Mouse (Mus musculus) neural tube, embryonic 12.5 days (tissue): Measurements from ENCODE around the gene Trmt1. TPM values are rescaled to one million over a fixed set of nuclear protein-coding genes. Genes with fewer than 3 reads are reported as not detected.
"Not testable (repeated sequence)": the region's sequence is repeated elsewhere in the genome, so short reads cannot be mapped to it uniquely, and the experiment has no call there.

ENCODE experiments used
- ATAC-seq: fragments of 200-750 bp; cut with Nextera tagmentation; 2 replicates; pipeline ENCODE4 v1.8.0; 2017; ENCODE audit warnings: low read depth, mild to moderate bottlenecking, moderate TSS enrichment, moderate library complexity; ENCODE audit not compliant: low FRiP score
- H3K27ac ChIP-seq: fragments of 300-500 bp; sonication (generic); 2 replicates; pipeline ENCODE4 v1.5.1; 2016
- H3K27me3 ChIP-seq: fragments of 300-500 bp; sonication (generic); replicated peaks from 2 replicates; pipeline ENCODE4 v1.6.1; 2016; ENCODE audit warnings: mild to moderate bottlenecking
- H3K36me3 ChIP-seq: fragments of 300-500 bp; sonication (generic); 2 replicates; pipeline ENCODE4 v1.6.1; 2016; ENCODE audit warnings: mild to moderate bottlenecking
- H3K4me1 ChIP-seq: fragments of 300-500 bp; sonication (generic); 2 replicates; pipeline ENCODE4 v1.6.1; 2016
- H3K4me2 ChIP-seq: fragments of 300-500 bp; sonication (generic); replicated peaks from 2 replicates; pipeline ENCODE4 v1.6.1; 2016; ENCODE audit warnings: mild to moderate bottlenecking
- H3K4me3 ChIP-seq: fragments of 300-500 bp; sonication (generic); 2 replicates; pipeline ENCODE4 v1.5.1; 2016
- H3K9ac ChIP-seq: fragments of 300-500 bp; sonication (generic); 2 replicates; pipeline ENCODE4 v1.6.1; 2016; ENCODE audit warnings: mild to moderate bottlenecking
- H3K9me3 ChIP-seq: fragments of 300-500 bp; sonication (generic); 2 replicates; pipeline ENCODE4 v1.6.1; 2016; ENCODE audit warnings: mild to moderate bottlenecking
- whole genome bisulfite sequencing: fragments of 180-500 bp; shearing (Covaris S2); methylation state at CpG from one replicate; pipeline ENCODE4 v1.1.7; 2016; 5-methylcytosine and 5-hydroxymethylcytosine counted together
- polyA plus RNA-seq: library from polyadenylated mRNA; unstranded; fragments of >200 nt; fragmentation: Nextera tagmentation; extraction: Ambion mirVana; gene quantifications from 2 replicates; pipeline ENCODE4 v1.2.1, GENCODE M21; 2016

The Trmt1 gene
- polyA plus RNA-seq, 1 experiment from 2014 or later, result 58.5 TPM

DNA sequence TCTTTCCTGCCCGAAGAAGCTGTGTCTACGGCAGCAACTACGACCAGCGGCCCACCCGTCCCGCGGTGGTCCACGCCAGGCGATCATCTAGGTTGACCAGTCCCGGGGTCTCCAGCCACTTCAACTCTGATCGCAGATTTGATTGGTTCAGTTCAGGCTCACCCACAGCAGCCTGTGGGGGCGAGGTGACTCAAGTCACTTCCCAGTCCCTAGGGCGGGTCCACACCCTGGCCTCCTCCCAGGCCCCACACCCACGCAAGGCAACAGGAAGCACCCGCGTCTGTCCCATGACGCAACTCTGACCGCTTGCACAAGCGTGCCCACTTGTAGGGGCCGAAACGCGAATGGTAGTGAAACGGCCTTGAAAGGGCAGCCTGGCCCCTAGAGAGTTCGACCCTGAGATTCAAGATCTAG is 24.6 kb upstream of the Trmt1 start:
- Histone ChIP-seq H3K9me3 (no peaks in the 10 kb centered on the region), H3K9ac (peak overlapping the region; percentile 91), H3K4me3 (peak overlapping the region; percentile 78), H3K27me3 (no peaks in the 10 kb centered on the region), H3K4me2 (peak overlapping the region; percentile 94), H3K36me3 (no peaks in the 10 kb centered on the region), H3K27ac (peak overlapping the region; percentile 74; the same call in 1 of the 2 replicates), H3K4me1 (peaks cover 48% of the 10 kb centered on the region)
- no peak for ATAC-seq
- WGBS, result under 1% methylated on average over 24 of the region's 24 CpGs

DNA sequence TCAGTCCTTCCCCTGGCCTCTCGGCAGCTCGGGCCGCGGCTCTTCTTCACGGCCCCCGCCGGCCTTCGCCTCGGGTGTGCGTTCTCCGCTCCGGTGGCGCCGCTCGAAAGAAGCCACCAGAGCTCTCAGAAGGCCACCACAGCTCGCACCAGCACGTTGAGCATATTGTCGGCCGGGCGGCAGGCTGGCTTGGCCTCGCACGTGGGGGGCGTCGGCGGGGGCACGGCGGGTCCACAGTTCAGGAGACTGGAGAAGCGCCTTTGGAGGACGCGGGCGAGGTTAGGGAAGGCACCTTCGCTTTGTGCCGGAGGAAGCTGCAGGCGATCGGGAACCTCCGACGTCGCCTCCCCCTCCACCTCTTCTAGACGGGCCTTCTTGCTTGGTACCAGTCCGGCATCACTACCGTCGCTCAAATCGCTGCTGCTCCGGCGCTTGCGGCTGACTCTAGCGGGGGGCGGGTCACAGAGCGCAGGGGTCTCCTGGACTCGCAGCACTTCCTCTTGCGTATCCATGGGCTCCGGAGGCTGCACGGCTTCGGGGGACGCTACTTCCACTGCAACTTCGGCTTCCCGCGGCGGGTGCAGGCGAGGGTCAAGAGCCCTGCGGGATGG is 24.0 kb upstream of the Trmt1 start:
- peak overlapping the region; percentile 78 for H3K4me3 ChIP-seq
- no peaks in the 10 kb centered on the region for H3K9me3 ChIP-seq
- H3K9ac ChIP-seq, result peak overlapping the region; percentile 91
- peak overlapping the region; percentile 94 for H3K4me2 ChIP-seq
- peak overlapping the region; percentile 74 for H3K27ac ChIP-seq
- peak; percentile 18 for ATAC-seq
- H3K36me3 ChIP-seq, result no peaks in the 10 kb centered on the region
- H3K4me1 ChIP-seq, result peaks cover 45% of the 10 kb centered on the region
- under 1% methylated on average over 61 of the region's 61 CpGs for WGBS
- no peaks in the 10 kb centered on the region for H3K27me3 ChIP-seq

DNA sequence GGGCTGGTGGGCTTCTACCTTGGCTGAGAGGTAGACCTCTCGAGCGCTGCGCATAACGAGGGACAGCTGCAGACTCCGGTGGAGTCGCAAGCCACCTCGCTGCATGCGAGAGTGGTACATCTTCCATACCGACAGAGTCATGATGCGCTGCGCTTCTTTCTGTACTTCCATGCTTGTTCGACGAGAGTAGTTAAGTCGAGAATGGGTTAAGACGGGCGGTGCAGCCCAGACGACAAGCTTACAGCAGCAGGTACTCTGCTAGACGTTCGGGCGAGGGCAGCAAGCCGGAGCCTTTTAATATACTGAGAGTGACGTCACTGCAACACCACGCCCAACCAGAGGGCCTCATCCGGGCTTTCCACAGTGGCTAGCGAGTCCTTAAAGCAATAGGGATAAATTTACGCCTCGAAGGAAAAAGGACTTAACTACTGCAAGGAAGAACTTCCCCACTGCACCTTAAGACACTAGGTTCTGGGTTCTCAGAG is 23.5 kb upstream of the Trmt1 start, which contains the start of gene Ier2:
TSS of gene Ier2 (minus strand) at position 272 of the 485 bp plus-strand sequence.
- ATAC-seq, result peak; percentile 83
- under 1% methylated on average over 27 of the region's 27 CpGs for WGBS
- Histone ChIP-seq H3K4me3 (peak within 1 kb of the TSS; percentile 78), H3K4me1 (peaks cover 45% of the 10 kb centered on the region), H3K27me3 (no peaks in the 10 kb centered on the region), H3K4me2 (peak within 1 kb of the TSS; percentile 94), H3K36me3 (no peaks in the 10 kb centered on the region), H3K9ac (peak within 1 kb of the TSS; percentile 91), H3K27ac (peak within 1 kb of the TSS; percentile 74), H3K9me3 (no peaks in the 10 kb centered on the region)

DNA sequence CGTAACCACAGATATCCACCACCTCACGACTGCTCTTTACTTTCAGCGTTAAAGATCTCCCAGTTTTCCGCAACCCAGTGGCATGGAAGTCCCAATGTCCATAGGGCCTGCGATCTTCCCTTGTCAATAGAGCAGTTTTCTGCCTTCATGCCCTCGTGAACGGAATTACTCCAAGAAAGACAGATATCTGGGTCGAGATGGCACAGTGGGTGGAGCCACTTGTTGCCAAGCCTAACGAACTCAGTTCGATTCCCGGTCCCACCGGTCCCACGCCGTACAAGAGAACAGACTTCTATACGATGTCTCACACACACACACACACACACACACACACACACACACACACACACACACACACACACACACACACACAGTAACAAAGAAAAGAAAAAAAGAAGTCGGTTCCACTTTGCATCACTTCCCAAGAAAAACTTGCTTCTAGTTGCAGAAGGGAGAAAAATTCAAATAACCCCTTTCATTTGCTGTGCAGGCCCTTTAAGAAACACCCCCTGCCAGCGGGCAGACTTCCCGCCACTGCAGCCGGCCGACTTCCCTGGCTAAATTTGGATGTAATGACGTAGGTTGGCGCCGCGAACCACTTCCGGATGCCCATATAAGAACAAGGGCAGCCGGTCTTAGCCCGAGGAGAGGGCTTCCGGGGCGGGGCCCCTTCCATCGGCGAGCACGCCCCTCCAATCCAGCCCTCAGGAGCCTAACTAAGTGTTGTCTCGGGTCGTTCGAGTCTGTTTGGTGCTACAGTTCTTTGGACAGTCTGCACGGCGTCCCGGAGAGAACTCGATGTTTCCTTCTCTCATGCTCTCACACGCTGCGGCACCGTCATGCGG is 22.4 kb upstream of the Trmt1 start:
- H3K36me3 ChIP-seq, result peaks cover 9% of the 10 kb centered on the region
- peaks cover 45% of the 10 kb centered on the region for H3K4me1 ChIP-seq
- H3K27ac ChIP-seq, result peak overlapping the region; percentile 81; the same call in 1 of the 2 replicates
- peak; percentile 75 for ATAC-seq
- H3K9me3 ChIP-seq, result no peaks in the 10 kb centered on the region
- H3K4me3 ChIP-seq, result peak overlapping the region; percentile 78
- 3% methylated on average over 43 of the region's 43 CpGs for WGBS
- peak overlapping the region; percentile 76 for H3K9ac ChIP-seq
- H3K27me3 ChIP-seq, result no peaks in the 10 kb centered on the region
- peak overlapping the region; percentile 94 for H3K4me2 ChIP-seq

DNA sequence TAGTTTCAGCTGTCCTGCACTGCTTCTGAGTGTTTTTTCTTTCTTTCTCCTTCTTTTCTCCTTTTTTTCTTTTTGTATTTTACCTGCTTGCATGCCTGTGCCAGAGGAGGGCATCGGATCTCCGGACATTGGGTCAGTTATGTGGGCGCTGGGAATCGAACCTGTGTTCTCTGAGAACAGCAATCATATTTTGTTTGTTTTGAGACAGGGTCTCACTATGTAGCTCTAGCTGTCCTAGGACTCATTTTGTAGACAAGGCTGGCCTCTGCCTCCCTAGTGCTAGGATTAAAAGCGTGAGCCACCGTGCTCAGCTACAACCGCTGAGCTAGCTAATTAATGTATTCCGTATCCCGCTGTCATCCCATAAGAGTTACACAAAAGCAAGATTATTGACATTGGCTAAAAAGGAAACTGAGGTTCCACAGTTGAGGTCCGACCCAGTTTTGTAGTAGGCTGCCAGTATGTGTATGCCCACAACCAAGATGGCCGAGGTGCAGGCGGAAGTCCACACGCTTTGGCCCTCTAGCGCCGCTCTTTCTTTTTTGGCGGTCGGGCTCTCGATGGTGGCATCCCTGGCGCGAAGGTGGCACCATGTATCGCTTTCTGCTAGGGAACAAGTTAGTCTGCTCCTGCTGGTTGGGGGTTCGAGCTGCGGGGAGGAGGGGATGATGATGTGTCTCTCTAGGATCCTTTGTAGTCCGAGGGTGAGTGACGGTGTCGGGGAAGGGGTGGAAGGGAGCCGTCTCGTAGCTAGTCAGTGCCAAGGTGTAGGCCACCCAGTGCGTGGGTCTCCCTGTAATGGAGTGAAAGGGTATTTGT is 21.3 kb upstream of the Trmt1 start:
- peaks cover 41% of the 10 kb centered on the region for H3K4me1 ChIP-seq
- no peaks in the 10 kb centered on the region for H3K27me3 ChIP-seq
- ATAC-seq, result peak; percentile 39; the same call in 1 of the 2 replicates
- peaks cover 11% of the 10 kb centered on the region for H3K36me3 ChIP-seq
- peak overlapping the region; percentile 76 for H3K9ac ChIP-seq
- peak overlapping the region; percentile 78 for H3K4me3 ChIP-seq
- 1% methylated on average over 29 of the region's 29 CpGs for WGBS
- no peaks in the 10 kb centered on the region for H3K9me3 ChIP-seq
- H3K4me2 ChIP-seq, result peak overlapping the region; percentile 94
- peak overlapping the region; percentile 81 for H3K27ac ChIP-seq

DNA sequence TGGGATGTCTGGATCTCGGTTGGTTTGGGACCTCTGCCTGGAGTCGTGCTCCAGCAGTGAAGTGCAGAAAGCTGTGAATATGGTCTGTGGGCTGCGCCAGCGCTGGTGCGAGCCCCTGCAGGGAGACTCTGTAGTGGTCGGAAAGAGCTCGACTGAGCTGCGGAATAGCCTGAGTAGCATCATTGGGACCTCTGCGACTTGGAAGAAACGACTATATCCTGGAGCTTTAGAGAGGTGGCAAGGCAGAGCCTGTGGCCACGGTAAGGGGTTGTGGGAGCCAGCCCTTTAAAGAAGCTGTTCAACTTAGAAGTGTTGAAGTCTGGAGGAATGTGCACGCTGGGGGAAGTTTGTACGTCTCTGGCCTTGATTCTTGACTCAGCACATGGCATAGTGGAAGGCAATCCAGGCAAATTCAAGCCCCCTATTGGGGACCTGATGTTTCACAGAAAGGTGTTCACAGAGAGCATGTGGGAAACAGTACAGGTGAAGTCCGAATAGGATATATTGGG is 20.7 kb upstream of the Trmt1 start:
- 3% methylated on average over 14 of the region's 14 CpGs for WGBS
- Histone ChIP-seq H3K9me3 (no peaks in the 10 kb centered on the region), H3K27ac (peak overlapping the region; percentile 81), H3K4me1 (peaks cover 35% of the 10 kb centered on the region), H3K27me3 (no peaks in the 10 kb centered on the region), H3K9ac (peak overlapping the region; percentile 76), H3K4me3 (peak overlapping the region; percentile 78), H3K4me2 (peak overlapping the region; percentile 94), H3K36me3 (peaks cover 16% of the 10 kb centered on the region)
- ATAC-seq, result peak; percentile 7; the same call in 1 of the 2 replicates

DNA sequence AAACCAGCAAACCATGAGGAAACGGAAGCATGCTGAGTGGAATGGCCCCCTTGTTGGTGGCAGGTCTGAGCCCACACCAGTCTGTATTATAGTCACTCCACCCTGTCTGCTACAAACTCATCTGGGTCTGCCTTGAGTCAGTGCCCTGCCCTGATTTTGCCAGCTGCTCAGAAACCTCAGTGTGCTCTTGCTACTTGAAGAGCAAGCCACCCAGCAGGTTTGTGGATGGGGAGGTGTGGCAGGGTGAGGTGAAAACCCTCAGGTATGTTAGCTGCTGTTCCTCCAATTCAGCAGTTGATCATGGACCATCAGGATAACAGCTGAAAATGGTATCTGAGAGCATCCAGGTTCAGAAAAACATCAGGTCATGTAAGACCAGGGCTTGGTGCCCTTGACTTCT is 18.0 kb upstream of the Trmt1 start:
- H3K36me3 ChIP-seq, result peaks cover 36% of the 10 kb centered on the region
- no peak overlapping the region for H3K27ac ChIP-seq
- H3K9ac ChIP-seq, result no peak overlapping the region
- H3K4me3 ChIP-seq, result no peak overlapping the region
- peaks cover 21% of the 10 kb centered on the region for H3K4me1 ChIP-seq
- no peak overlapping the region for H3K4me2 ChIP-seq
- WGBS, result 86% methylated on average over 1 of the region's 1 CpGs
- no peaks in the 10 kb centered on the region for H3K9me3 ChIP-seq
- no peak for ATAC-seq
- no peaks in the 10 kb centered on the region for H3K27me3 ChIP-seq

DNA sequence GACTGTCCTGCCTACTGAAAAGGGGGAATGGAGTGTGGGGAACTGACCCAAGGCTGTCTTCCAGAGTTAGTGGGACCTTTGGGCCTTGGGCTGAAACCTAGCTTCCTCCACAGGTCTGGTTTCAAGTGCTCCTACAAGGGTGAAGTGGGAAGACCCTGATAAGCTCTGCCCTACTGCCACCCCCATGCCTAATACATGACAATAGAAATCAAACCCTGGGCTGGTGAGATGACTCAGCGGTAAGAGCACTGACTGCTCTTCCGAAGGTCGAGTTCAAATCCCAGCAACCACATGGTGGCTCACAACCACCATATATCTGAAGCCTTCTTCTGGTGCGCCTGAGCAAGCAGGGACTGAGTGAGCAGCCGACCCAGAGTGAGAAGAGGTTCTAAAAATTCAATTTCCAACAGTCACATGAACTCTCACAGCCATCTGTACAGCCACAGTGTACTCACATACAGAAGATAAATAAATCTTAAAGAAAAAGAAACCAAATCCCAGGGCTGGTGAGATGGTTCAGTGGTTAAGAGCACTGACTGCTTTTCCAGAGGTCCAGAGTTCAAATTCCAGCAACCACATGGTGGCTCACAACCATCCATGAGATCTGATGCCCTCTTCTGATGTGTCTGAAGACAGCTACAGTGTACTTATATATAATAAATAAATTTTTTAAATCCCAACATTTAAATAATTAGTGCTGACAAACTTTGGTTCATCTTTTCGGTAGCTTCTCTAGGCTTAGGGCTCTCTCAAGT is 17.2 kb upstream of the Trmt1 start:
- H3K9ac ChIP-seq, result no peak overlapping the region
- peaks cover 44% of the 10 kb centered on the region for H3K36me3 ChIP-seq
- H3K9me3 ChIP-seq, result no peaks in the 10 kb centered on the region
- WGBS, result 88% methylated on average over 6 of the region's 6 CpGs
- H3K27me3 ChIP-seq, result no peaks in the 10 kb centered on the region
- H3K4me1 ChIP-seq, result peaks cover 14% of the 10 kb centered on the region
- no peak overlapping the region for H3K4me2 ChIP-seq
- no peak overlapping the region for H3K27ac ChIP-seq
- no peak for ATAC-seq
- no peak overlapping the region for H3K4me3 ChIP-seq

DNA sequence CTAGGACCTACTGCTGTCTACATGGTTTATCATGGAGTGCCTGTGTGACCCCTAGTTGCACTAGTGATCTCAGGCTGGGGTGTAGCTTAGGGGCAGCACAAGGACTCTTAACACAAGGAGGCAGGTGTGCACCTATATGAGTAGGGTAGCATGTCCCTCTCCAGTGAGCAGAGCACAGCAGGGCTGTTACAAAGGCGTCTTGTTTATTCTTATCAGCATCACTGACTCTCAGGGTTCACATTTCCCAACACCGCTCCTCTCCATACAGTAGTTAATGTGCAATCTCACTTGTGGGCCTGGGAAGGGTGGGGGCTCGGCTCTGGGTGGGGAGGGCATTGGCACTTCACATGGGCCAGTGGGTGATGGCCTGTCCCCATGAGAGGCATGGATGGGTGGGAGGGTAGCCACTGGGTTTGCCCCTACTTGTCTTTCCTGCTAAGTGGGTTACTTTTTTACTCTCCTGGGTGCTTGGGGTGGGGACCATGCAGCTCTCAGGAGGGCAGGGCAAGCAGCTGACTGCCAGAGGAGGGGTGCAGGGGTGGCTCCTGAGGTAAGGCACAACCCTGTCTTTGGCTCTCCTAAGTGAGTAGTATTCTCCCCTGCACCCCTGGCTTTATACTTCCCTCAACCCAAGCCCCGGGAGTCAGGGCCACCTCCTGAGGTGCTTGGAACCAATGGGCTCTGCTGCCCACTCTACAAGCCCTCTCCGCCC is 15.7 kb upstream of the Trmt1 start:
- Histone ChIP-seq H3K36me3 (peaks cover 60% of the 10 kb centered on the region), H3K4me1 (peaks cover 12% of the 10 kb centered on the region)
- not testable (repeated sequence) for H3K27me3 ChIP-seq, H3K9me3 ChIP-seq, H3K4me3 ChIP-seq, H3K9ac ChIP-seq, H3K27ac ChIP-seq, H3K4me2 ChIP-seq
- ATAC-seq, result peak; percentile 38; the same call in 1 of the 2 replicates
- 94% methylated on average over 5 of the region's 5 CpGs for WGBS

DNA sequence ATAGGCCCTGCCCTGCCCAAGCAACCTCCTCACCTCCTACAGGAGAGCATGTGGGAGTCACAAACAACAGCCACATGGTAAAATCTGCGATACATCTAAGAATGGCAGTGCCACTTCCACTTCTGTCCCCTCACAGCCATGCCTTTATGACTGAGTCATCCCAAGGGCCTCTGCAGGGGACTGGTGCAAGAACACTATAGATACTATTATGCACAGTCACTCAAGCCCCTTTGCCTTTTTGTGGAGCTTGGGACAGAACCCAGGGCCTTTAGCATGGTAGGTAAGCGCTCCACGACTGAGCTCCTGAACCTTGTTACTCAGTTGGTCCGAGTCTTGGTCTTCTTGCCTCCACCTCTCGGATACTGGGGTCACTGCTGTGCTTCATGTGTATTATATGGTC is 8.8 kb upstream of the Trmt1 start:
- Histone ChIP-seq H3K4me2 (no peak overlapping the region), H3K36me3 (peaks cover 53% of the 10 kb centered on the region), H3K27ac (no peak overlapping the region), H3K4me1 (no peaks in the 10 kb centered on the region), H3K9me3 (no peaks in the 10 kb centered on the region), H3K9ac (no peak overlapping the region), H3K4me3 (no peak overlapping the region), H3K27me3 (no peaks in the 10 kb centered on the region)
- no peak for ATAC-seq
- WGBS, result 92% methylated on average over 5 of the region's 5 CpGs

DNA sequence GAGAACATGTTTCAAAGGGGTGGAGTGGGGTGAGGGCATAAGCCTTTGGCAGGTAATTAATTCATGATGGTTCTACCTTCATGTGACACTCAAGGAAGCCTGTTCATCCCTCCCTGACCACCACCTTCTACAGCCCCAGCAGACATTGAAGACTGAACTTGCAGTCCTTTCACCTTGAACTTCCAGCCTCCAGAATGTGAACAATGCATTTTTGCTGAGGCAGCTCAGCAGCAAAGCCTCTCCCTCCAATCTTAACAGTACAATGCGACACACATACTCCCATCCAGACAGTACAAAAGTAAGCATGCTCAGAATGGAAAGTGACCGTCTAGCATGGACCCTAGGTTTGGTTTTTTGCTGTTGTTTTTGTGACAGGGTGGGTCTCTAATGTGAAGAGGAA is 4.6 kb upstream of the Trmt1 start:
- peaks cover 25% of the 10 kb centered on the region for H3K4me1 ChIP-seq
- WGBS, result 91% methylated on average over 2 of the region's 2 CpGs
- H3K9me3 ChIP-seq, result no peaks in the 10 kb centered on the region
- no peak overlapping the region for H3K9ac ChIP-seq
- peaks cover 18% of the 10 kb centered on the region for H3K36me3 ChIP-seq
- H3K4me3 ChIP-seq, result no peak overlapping the region
- no peak for ATAC-seq
- H3K27me3 ChIP-seq, result no peaks in the 10 kb centered on the region
- H3K27ac ChIP-seq, result no peak overlapping the region
- no peak overlapping the region for H3K4me2 ChIP-seq
